Mouse (Mus musculus) CD8-positive naive resting alpha-beta T cell, adult 2 months (primary cell): ENCODE measurements at regions not wholly inside any gene's neighbourhood (a gene's known extent, or its start where the extent isn't known, plus 50 kb on each side); places are given as distances from the start of the nearest gene placed in this dataset.
A peak's percentile ranks its signal among the peaks of the same experiment; 100 is the strongest.

Source experiments
- DNase-seq, 2 experiments: peaks; one replicate each; pipeline ENCODE4 v3.0.0; 2022; ENCODE audit warnings: low read depth in 2 of 2, low spot score in 2 of 2

- DNase-seq: no peak
Observed at GRCm38 (mm10) chr17:51534270-51534669, 298.8 kb downstream of the Satb1 start.

- no peak for DNase-seq
Observed at GRCm38 (mm10) chr17:51528161-51528560, 304.9 kb downstream of the Satb1 start.

- no peak for DNase-seq
Observed at GRCm38 (mm10) chr17:51526881-51527280, 306.2 kb downstream of the Satb1 start.

- DNase-seq: no peak
Observed at GRCm38 (mm10) chr17:51526464-51526863, 306.6 kb downstream of the Satb1 start.

- DNase-seq: no peak
Observed at GRCm38 (mm10) chr17:51526021-51526420, 307.1 kb downstream of the Satb1 start.

GRCm38 (mm10) chr17:51525219-51525618 lies 307.9 kb downstream of the Satb1 start:
- DNase-seq: no peak

- DNase-seq: no peak
Observed at GRCm38 (mm10) chr17:51511917-51512316, 321.2 kb downstream of the Satb1 start.

GRCm38 (mm10) chr17:51500751-51501150 lies 321.6 kb upstream of the Tbc1d5 start:
- DNase-seq: no peak

GRCm38 (mm10) chr17:51499541-51499940 lies 320.4 kb upstream of the Tbc1d5 start:
- no peak for DNase-seq

- no peak for DNase-seq
Observed at GRCm38 (mm10) chr17:51495038-51495437, 315.9 kb upstream of the Tbc1d5 start.

GRCm38 (mm10) chr17:51489386-51489785 lies 310.2 kb upstream of the Tbc1d5 start:
- no peak for DNase-seq

- DNase-seq: no peak
Observed at GRCm38 (mm10) chr17:51487918-51488445, 308.8 kb upstream of the Tbc1d5 start.

GRCm38 (mm10) chr17:51477810-51478209 lies 298.7 kb upstream of the Tbc1d5 start:
- no peak for DNase-seq

- no peak for DNase-seq
Observed at GRCm38 (mm10) chr17:51477404-51477803, 298.3 kb upstream of the Tbc1d5 start.

- no peak for DNase-seq
Observed at GRCm38 (mm10) chr17:51462137-51462880, 283.2 kb upstream of the Tbc1d5 start.

- no peak for DNase-seq
Observed at GRCm38 (mm10) chr17:51461248-51461647, 282.1 kb upstream of the Tbc1d5 start.

GRCm38 (mm10) chr17:51459119-51459518 lies 280.0 kb upstream of the Tbc1d5 start:
- DNase-seq: no peak

- no peak for DNase-seq
Observed at GRCm38 (mm10) chr17:51415746-51416145, 236.6 kb upstream of the Tbc1d5 start.

GRCm38 (mm10) chr17:51414304-51414703 lies 235.2 kb upstream of the Tbc1d5 start:
- DNase-seq: no peak

- no peak for DNase-seq
Observed at GRCm38 (mm10) chr17:51413741-51414140, 234.6 kb upstream of the Tbc1d5 start.

GRCm38 (mm10) chr17:51411545-51412094 lies 232.5 kb upstream of the Tbc1d5 start:
- no peak for DNase-seq

GRCm38 (mm10) chr17:51408894-51409293 lies 229.7 kb upstream of the Tbc1d5 start:
- DNase-seq: no peak

GRCm38 (mm10) chr17:51408367-51408766 lies 229.2 kb upstream of the Tbc1d5 start:
- DNase-seq: peak; percentile 57 to 77
